Mouse (Mus musculus) stomach, postnatal 0 days (tissue): ENCODE data around the gene Alx3.

ENCODE experiments used
- CTCF ChIP-seq: IDR thresholded peaks from 2 replicates; pipeline ENCODE4 v1.5.1; 2016; ENCODE audit warnings: antibody characterized with exemption, low read depth, mild to moderate bottlenecking, moderate library complexity
- EP300 ChIP-seq: optimal IDR thresholded peaks from 2 replicates; pipeline ENCODE3; 2016; ENCODE audit warnings: antibody characterized with exemption

GRCm38 (mm10) chr3:107632786-107633185 lies 38.0 kb downstream of the Alx3 start:
- TF ChIP-seq CTCF (no peak), EP300 (no peak)
